In genomic region chr10:4282395-4282794, GRCm38 (mm10) we compare ENCODE assay signal across 21 mouse cellular contexts. TPM values are rescaled to one million over a fixed set of nuclear protein-coding genes. Genes with fewer than 3 reads are reported as not detected.
A peak's percentile ranks its signal among the peaks of the same experiment; 100 is the strongest.
DNase-seq lines count a peak whose midpoint lies in the region; ATAC-seq and TF ChIP-seq lines count a peak whose summit lies in the region.
"Had no signal": no experiment of that assay in that cellular context is flagged by ENCODE, and none has a peak within 500 bp of the region (broad histone marks: within the 10 kb centered on the region; RNA-seq: fewer than 3 reads in every experiment).

No protein-coding gene starts in this region.

- H3K9me3 ChIP-seq in kidney, embryonic 15.5 days (replicated peaks), result no peaks in the 10 kb centered on the region
- no peaks in the 10 kb centered on the region for H3K9me3 ChIP-seq in stomach, embryonic 15.5 days
- no peaks in the 10 kb centered on the region for H3K9me3 ChIP-seq in stomach, postnatal 0 days (ENCODE audit: control insufficient read depth, low read length)
- H3K9me3 ChIP-seq: embryonic facial prominence, embryonic 15.5 days; forebrain, embryonic 15.5 days; heart, embryonic 10.5 days; limb, embryonic 15.5 days; neural tube, embryonic 13.5 days had no signal

- no peaks in the 10 kb centered on the region for H3K27me3 ChIP-seq in kidney, embryonic 15.5 days
- no peaks in the 10 kb centered on the region for H3K27me3 ChIP-seq in stomach, embryonic 15.5 days (replicated peaks)
- no peaks in the 10 kb centered on the region for H3K27me3 ChIP-seq in stomach, postnatal 0 days (ENCODE audit: control insufficient read depth, insufficient read depth, low read length)
- H3K27me3 ChIP-seq in thymus, adult 2 months (ENCODE audit: control insufficient read depth, insufficient read depth, low read length), result no peaks in the 10 kb centered on the region
- H3K27me3 ChIP-seq: embryonic facial prominence, embryonic 15.5 days; forebrain, embryonic 15.5 days; limb, embryonic 15.5 days; neural tube, embryonic 13.5 days had no signal

- no peak overlapping the region for H3K4me3 ChIP-seq in kidney, embryonic 15.5 days (replicated peaks)
- no peak overlapping the region for H3K4me3 ChIP-seq in stomach, embryonic 15.5 days (replicated peaks)
- no peak overlapping the region for H3K4me3 ChIP-seq in stomach, postnatal 0 days (ENCODE audit: low read depth, low read length)
- no peak overlapping the region for H3K4me3 ChIP-seq in thymus, adult 2 months (ENCODE audit: control insufficient read depth, insufficient read depth, low read length)
- H3K4me3 ChIP-seq: embryonic facial prominence, embryonic 15.5 days; forebrain, embryonic 15.5 days; heart, embryonic 10.5 days; left cerebral cortex, adult 2 months; limb, embryonic 15.5 days; neural tube, embryonic 13.5 days had no signal

- H3K4me2 ChIP-seq in kidney, embryonic 15.5 days, result no peak overlapping the region
- no peak overlapping the region for H3K4me2 ChIP-seq in stomach, embryonic 15.5 days
- no peak overlapping the region for H3K4me2 ChIP-seq in stomach, postnatal 0 days (replicated peaks; ENCODE audit: low read depth)
- H3K4me2 ChIP-seq: embryonic facial prominence, embryonic 15.5 days; forebrain, embryonic 15.5 days; limb, embryonic 15.5 days; neural tube, embryonic 13.5 days had no signal

- no peak overlapping the region for H3K9ac ChIP-seq in kidney, embryonic 15.5 days
- no peak overlapping the region for H3K9ac ChIP-seq in stomach, embryonic 15.5 days
- H3K9ac ChIP-seq in stomach, postnatal 0 days (ENCODE audit: low read length), result no peak overlapping the region
- H3K9ac ChIP-seq: embryonic facial prominence, embryonic 15.5 days; forebrain, embryonic 15.5 days; limb, embryonic 15.5 days; neural tube, embryonic 13.5 days had no signal

- no peak for TF ChIP-seq CTCF in stomach, postnatal 0 days (IDR thresholded peaks at IDR 0.05; ENCODE audit: low read depth)
- no peak for TF ChIP-seq CTCF in thymus, adult 2 months (IDR thresholded peaks at IDR 0.05; ENCODE audit: borderline replicate concordance, control insufficient read depth, extremely low read depth, insufficient read depth, low read length, poor library complexity)

- no peak for TF ChIP-seq POLR2A in thymus, adult 2 months (IDR thresholded peaks at IDR 0.05; ENCODE audit: control insufficient read depth, extremely low read depth, insufficient read depth, low read length, poor library complexity)

- peaks cover 21% of the 10 kb centered on the region for H3K4me1 ChIP-seq in kidney, embryonic 15.5 days
- peaks cover 13% of the 10 kb centered on the region for H3K4me1 ChIP-seq in stomach, embryonic 15.5 days
- H3K4me1 ChIP-seq in stomach, postnatal 0 days (replicated peaks; ENCODE audit: control insufficient read depth, insufficient read depth), result peaks cover 3% of the 10 kb centered on the region; the same call in 1 of the 2 replicates
- no peaks in the 10 kb centered on the region for H3K4me1 ChIP-seq in thymus, adult 2 months (replicated peaks; ENCODE audit: control insufficient read depth, insufficient read depth, low read length)
- H3K4me1 ChIP-seq: forebrain, embryonic 15.5 days had no signal

- no peaks in the 10 kb centered on the region for H3K36me3 ChIP-seq in kidney, embryonic 15.5 days
- H3K36me3 ChIP-seq in stomach, embryonic 15.5 days, result no peaks in the 10 kb centered on the region
- H3K36me3 ChIP-seq in stomach, postnatal 0 days (ENCODE audit: control insufficient read depth, insufficient read depth, low read length), result no peaks in the 10 kb centered on the region
- H3K36me3 ChIP-seq in thymus, adult 2 months (ENCODE audit: control insufficient read depth, insufficient read depth, low read length), result no peaks in the 10 kb centered on the region
- H3K36me3 ChIP-seq: embryonic facial prominence, embryonic 15.5 days; forebrain, embryonic 15.5 days; heart, embryonic 10.5 days; limb, embryonic 15.5 days; neural tube, embryonic 13.5 days had no signal

- no peak for TF ChIP-seq EP300 in stomach, postnatal 0 days (optimal IDR thresholded peaks at IDR 0.05)

- DNase-seq in kidney, postnatal 4 days, result no peak
- no peak for DNase-seq in stomach, postnatal 0 days (ENCODE audit: low spot score)
- DNase-seq in embryo, embryonic 11 days, result peak; percentile 49
- no peak for DNase-seq in layer of hippocampus, adult 18-20 months (ENCODE audit: low spot score in 2 of 2)
- no peak for DNase-seq in thymus, adult 2 months
- no peak for DNase-seq in right cerebral cortex, postnatal 36 days (ENCODE audit: low spot score in 2 of 2)
- DNase-seq: adrenal gland, postnatal 25 days; cerebellum, postnatal 10 days; gastrocnemius, postnatal 10 days; heart, postnatal 36 days; spleen, adult 18-20 months had no signal

- 0 out of 2 replicates have a peak overlapping the region, but pooled peaks have one; percentile 1 for H3K27ac ChIP-seq in kidney, embryonic 15.5 days
- H3K27ac ChIP-seq in stomach, embryonic 15.5 days, result 0 out of 2 replicates have a peak overlapping the region, but pooled peaks have one; percentile 37
- no peak overlapping the region for H3K27ac ChIP-seq in stomach, postnatal 0 days (replicated peaks)
- H3K27ac ChIP-seq in thymus, adult 2 months (ENCODE audit: control insufficient read depth, insufficient read depth, low read length), result no peak overlapping the region
- H3K27ac ChIP-seq: embryonic facial prominence, embryonic 15.5 days; forebrain, embryonic 15.5 days; heart, embryonic 10.5 days; hindbrain, postnatal 0 days; left cerebral cortex, adult 2 months; limb, embryonic 15.5 days; neural tube, embryonic 13.5 days had no signal

- ATAC-seq in kidney, embryonic 15.5 days (replicated peaks; ENCODE audit: low FRiP score), result 0 out of 2 replicates have a peak, but pooled peaks have one; percentile 47
- ATAC-seq in stomach, embryonic 15.5 days (ENCODE audit: insufficient read depth, low FRiP score, low read depth), result no peak
- ATAC-seq in stomach, postnatal 0 days (ENCODE audit: low FRiP score, low TSS enrichment), result no peak
- ATAC-seq: CD4-positive, CD25-positive, alpha-beta regulatory T cell, adult 4 months; forebrain, embryonic 15.5 days; hindbrain, postnatal 0 days had no signal

- 66% methylated on average over 4 of the region's 4 CpGs for WGBS in kidney, embryonic 15.5 days
- 41% methylated on average over 4 of the region's 4 CpGs for WGBS in stomach, embryonic 15.5 days
- 45% methylated on average over 4 of the region's 4 CpGs for WGBS in stomach, postnatal 0 days
- WGBS in thymus, adult 2 months, result 87% methylated on average over 4 of the region's 4 CpGs

RNA-seq across cellular contexts. Expression of gene Akap12, which starts 16.2 kb away (rescaled TPM):
- 78.0 and 94.1 TPM in 2 replicates for polyA plus RNA-seq in kidney, embryonic 15.5 days (2015; fragmentation: Nextera tagmentation; extraction: Ambion mirVana)
- 59.6 and 62.9 TPM in 2 replicates for polyA plus RNA-seq in stomach, embryonic 15.5 days (2015; fragmentation: Nextera tagmentation; extraction: Ambion mirVana)
- polyA plus RNA-seq in stomach, postnatal 0 days (2015; fragmentation: Nextera tagmentation; extraction: Ambion mirVana), result 23.1 and 25.5 TPM in 2 replicates
- total RNA-seq in layer of hippocampus, adult 18-20 months (2021), result 10 to 100 TPM; 12.1 TPM
- 7.1 and 7.3 TPM in 2 replicates for polyA plus RNA-seq in thymus, adult 2 months (2012; rRNA removed)

Comparison
In these comparisons a context has a peak if more than half of its experiments do, and no peak if none do; other contexts are left out.
1. H3K27ac ChIP-seq: peak in kidney, embryonic 15.5 days (single experiment) and stomach, embryonic 15.5 days (single experiment); none in stomach, postnatal 0 days (single experiment) and thymus, adult 2 months (single experiment).